Mouse (Mus musculus): ENCODE data around the gene Uggt1. TPM values are rescaled to one million over a fixed set of nuclear protein-coding genes. Genes with fewer than 3 reads are reported as not detected.

The Uggt1 gene
- polyA plus RNA-seq, 3 experiments from 2014 or later, result 22.5 to 27.7 (median 25.2) TPM

DNA sequence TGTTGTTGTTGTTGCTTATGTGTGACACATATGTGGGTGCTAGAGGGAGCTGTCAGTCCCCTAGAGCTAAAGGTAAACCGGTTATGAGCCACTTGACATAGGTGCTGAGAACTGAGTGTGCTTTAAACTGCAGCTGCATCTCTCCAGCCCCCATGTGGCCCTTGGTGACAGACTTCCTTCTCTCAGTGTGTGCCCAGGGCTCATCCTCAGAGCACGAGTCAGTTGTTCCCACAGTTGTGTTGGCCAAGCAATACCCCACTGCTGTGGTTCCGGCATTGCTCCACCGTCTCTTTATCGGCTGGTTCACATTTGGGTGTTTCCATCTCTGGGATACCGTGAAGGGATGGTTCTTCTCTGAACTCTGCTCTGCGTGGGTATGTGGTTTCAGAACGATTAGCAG lies 12.8 kb upstream of the Uggt1 start:
- ATAC-seq, result no peak

- no peak for ATAC-seq
These were observed 11.5 kb upstream of the Uggt1 start for GRCm38 (mm10) chr1:36255871-36256640.

GRCm38 (mm10) chr1:36254635-36255360 lies 10.3 kb upstream of the Uggt1 start:
- no peak for ATAC-seq

DNA sequence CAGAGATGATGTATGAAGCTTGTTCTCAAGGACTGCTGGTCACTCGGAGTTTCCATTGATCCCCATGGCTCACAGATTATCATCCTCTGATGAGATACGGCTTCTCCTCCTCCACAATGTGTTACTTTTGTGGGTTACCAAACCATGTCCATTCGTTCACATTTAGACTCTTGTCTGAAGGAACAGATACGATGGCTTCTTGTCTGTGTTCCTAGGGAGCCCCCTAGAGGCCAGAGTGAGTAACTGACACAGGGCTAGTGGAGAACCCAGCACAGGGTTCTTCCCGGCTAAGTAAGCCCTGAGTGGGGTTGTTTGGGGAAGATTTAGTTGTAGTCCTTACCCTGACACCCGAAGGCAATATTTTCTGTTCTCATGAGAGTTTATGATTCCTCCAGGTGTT lies 8.3 kb upstream of the Uggt1 start:
- ATAC-seq, result peak; percentile 94

DNA sequence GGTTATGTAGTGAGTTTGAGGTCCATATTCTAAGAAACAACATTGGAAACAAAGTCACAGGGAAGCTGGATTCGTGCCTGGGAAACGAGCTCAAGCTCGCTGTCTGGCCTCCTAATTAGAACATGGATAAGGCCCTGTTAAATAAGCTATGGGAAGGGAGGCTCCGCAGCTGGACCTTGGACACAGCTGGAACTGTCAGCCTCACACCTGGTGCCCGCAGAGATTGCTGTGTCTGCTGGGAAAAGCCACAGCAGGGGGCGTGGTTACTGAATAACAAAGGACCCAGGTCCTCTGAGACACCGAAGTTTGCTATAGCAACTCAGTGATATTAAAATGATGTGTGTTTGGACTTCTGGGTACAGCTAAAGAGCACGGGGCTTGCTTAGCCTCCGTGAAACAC lies 6.9 kb upstream of the Uggt1 start:
- no peak for ATAC-seq

- no peak for ATAC-seq
These were observed 2.2 kb upstream of the Uggt1 start for GRCm38 (mm10) chr1:36246688-36247087.

GRCm38 (mm10) chr1:36244828-36245215 lies 302 bp upstream of the Uggt1 start:
- ATAC-seq, result no peak

DNA sequence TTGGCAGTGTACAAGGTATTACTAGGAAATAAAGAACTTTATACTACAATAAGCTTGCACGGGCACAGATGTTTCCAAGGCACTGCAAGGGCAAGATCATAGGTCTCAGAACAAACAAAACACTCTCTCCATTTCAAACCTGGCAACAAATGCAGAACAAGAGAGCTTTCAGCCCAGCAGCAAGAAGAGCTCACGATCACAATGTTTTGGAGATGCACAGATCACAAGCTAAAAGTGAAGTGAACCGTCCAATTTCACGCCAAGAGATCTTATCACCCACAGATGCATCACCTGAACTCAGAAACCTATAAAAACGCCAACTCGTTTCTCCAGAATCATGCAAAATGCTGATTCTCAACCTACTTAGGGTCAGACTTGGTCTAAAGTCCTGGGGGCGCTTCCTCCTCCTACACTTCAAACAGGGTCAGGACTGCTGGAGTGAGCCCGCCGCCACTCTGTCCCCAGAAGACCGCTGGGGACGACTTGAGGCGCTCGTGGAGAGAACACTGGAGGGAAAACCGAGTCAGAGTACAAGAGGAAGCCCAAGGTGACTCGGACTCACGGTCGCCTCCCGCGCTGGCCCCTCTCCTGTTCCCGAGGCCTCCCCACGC lies 968 bp downstream of the Uggt1 start:
- ATAC-seq, result no peak

DNA sequence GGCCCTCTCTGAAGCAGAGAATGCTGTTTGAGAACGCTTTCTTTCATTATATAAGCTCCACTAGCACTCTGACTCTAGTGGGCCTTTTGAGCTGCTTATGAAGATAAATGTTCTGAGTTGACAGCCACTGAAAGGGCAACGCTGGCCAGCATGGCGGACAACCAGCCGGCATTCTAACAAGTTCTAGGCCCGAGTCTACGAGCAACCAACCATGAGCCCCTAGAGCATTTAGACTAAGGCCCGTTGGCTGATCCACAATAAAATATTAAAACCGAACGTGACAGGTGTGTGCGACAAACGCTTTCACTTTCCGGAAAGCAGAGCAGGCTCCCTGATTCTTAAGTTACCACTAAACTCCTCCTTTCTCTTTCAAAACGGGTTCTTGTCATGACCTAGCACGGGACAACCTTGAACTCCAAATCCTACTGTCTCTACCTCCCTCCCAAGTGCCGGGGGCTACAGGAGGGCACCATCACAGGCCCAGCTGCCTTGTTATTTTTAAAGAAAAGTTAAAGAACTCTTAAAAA lies 2.6 kb downstream of the Uggt1 start:
- ATAC-seq, result peak; percentile 48

- no peak for ATAC-seq
These were observed 4.3 kb downstream of the Uggt1 start for GRCm38 (mm10) chr1:36240176-36240575.

GRCm38 (mm10) chr1:36239396-36239795 lies 5.1 kb downstream of the Uggt1 start:
- no peak for ATAC-seq

GRCm38 (mm10) chr1:36235855-36236254 lies 8.7 kb downstream of the Uggt1 start:
- peak; percentile 60 for ATAC-seq

DNA sequence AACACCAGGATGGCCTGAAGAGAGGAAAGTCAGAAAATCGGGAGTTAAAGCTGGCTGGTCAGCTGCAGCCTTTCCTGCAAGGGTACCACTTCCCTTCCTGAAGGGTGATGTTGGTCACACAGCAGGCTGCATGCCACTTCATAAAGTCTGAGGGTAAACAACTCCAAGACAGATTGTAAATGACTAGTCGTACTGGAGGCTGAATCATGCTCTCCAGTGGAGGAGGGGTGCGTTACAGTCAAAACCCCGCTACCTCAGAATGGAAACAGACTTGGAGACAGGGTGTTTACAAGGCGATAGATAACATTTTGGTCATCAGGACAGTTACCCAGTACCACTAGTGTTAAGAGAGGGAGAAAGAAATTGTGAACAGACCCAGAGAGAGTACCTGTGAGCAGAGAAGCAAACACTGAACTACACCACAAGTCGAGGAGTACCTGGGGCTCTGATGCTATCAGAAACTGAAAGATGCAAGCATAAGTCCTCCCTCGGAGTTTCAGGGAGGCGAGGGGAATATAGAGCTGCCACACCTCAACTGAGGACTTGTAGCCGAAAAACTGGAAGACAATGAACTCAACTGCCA lies 9.4 kb downstream of the Uggt1 start:
- ATAC-seq, result peak; percentile 66

DNA sequence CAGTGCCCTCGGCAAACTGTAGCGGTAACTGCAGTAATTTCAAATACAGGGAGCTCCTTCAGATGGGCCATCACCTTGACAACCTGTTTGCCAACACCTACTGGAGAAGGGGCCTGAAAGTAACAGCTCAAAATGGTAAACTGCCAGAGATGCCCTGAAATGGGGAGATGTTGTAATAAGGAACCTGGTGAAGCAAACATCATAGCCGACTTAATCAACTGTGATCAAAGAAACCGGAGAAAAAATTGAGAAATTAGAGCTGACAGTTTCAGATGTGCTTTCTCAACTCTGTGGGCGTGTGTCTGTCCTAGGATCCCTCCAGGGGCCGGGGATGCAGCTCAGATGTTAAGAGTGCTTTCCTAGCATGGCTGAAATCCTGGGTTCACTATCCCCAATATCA lies 11.3 kb downstream of the Uggt1 start:
- ATAC-seq, result no peak

DNA sequence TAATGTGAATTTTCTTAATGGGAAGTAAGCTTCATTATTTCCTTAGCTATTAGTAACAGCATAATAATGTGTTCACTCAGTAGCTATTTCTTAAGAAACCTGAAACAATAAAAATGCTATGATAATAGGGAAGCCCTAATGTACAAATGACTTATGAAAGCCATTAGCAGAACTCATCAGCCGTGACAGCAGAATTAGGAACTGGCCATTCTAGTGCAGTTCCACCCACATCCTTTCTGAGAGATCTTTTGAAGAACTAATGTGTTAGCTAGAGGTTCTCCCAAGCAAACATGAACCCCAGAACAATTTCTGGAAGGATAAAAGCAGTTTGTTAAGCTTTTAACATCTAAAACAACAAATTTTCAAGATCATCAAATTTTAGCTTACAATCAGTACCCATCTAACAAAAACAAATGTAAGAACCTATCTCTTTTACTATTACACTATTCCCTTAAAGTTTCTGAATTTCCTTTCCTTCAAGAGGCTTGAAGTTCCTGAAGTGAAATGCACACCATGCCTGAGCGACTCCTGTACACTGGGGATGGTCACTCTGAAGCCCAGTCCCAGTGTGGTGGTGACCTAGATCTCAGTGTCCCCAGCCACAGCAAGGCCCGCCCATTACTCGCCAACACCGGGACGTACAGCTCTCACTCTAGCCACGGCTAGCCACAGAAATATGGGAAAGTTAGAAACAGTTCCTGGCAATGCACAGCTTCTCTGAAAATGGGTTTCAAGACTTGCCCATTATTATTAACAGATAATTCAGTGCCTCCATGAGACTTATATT lies 13.4 kb downstream of the Uggt1 start:
- ATAC-seq, result no peak

DNA sequence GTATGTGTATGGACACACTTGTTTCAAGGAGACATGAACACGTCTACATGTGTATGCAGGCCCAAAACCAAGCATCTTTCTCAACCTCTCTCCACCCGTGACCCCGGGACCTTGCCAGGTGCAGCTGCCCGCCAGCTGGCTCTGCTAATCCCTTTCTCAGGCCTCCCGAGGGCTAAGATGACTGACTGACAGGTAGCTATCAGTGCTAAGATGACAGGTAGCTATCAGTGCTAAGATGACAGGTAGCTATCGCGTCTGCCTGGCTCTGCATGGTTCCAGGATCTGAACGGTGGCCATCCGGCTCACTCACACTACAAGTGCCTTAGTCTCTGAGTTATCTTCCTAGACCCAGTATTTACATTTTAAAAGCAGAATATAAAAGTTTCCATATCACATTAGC lies 16.1 kb downstream of the Uggt1 start:
- no peak for ATAC-seq

DNA sequence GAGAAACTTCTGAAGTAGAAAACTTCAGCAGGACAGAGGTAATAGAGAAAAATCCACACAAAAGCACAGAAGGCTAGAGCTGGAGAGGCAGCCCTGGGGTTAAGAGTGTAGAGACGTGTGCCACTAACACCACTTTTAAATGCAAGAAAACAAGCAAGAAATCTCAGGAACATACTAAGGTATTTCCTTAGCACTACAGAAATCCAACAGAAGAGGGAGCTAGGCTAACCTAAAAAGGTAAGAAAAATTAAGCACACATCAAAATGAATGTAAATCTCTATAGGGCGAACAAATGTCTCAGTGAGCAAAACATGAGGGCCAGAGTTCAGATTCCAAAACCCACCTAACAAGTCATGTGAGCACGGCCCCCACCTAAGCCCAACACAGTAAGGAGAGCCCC lies 19.9 kb downstream of the Uggt1 start:
- ATAC-seq, result no peak

DNA sequence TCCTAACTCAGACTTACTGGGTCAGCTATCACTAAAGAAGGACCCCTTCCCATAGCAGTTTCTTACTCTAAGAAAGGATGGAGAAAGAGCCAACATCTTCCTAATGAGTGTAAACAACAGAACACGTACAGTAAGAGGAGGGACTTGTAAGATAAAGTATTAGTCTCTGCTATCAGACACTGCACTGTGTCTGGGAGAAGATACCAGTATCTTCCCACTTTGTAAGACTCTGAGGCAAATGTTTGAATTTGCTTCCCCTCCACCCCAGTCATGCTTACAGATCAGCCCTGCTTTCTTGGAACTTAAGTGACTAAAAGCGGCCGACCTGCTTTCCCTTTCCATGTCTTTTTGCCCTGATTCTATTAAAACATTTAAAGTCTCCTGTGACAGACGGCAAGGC lies 30.2 kb downstream of the Uggt1 start:
- ATAC-seq, result no peak

- ATAC-seq, result no peak
These were observed 42.8 kb downstream of the Uggt1 start for GRCm38 (mm10) chr1:36201739-36202138.

DNA sequence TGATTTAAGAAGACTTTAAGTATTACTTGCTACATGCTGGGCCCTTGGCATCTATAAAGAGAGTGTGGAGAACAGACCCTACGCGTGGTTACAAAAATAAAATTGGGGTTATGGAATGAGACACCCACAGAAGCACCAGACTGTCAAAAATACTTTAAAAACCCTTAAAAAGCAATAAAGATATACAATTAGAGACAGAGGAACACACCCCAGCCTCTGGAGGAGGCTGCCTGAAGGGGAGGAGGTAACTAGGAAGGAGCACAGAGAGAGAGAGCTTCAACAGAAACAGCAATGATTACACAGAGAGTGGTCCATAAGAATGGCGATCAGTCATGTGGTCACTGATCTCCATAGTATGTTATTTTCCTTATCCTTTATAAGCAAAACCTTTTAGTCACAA lies 50.0 kb downstream of the Uggt1 start:
- ATAC-seq, result no peak

GRCm38 (mm10) chr1:36191966-36192365 lies 52.6 kb downstream of the Uggt1 start:
- no peak for ATAC-seq

- no peak for ATAC-seq
These were observed 64.5 kb downstream of the Uggt1 start for GRCm38 (mm10) chr1:36180038-36180437.
